Mouse (Mus musculus) spleen, adult 2 months (tissue): ENCODE measurements around the gene Tnfrsf1a.

Source experiments
- CTCF ChIP-seq: fragments of 200-500 bp; IDR thresholded peaks from 2 replicates; pipeline ENCODE4 v1.5.1; 2011; ENCODE audit warnings: mild to moderate bottlenecking, inconsistent platforms; ENCODE audit not compliant: insufficient read depth, insufficient read length, insufficient replicate concordance; ENCODE audit errors: extremely low read depth
- POLR2A ChIP-seq: fragments of 200-500 bp; IDR thresholded peaks from 2 replicates; pipeline ENCODE4 v1.6.1; 2011; ENCODE audit warnings: low read depth, low read length, inconsistent platforms

DNA sequence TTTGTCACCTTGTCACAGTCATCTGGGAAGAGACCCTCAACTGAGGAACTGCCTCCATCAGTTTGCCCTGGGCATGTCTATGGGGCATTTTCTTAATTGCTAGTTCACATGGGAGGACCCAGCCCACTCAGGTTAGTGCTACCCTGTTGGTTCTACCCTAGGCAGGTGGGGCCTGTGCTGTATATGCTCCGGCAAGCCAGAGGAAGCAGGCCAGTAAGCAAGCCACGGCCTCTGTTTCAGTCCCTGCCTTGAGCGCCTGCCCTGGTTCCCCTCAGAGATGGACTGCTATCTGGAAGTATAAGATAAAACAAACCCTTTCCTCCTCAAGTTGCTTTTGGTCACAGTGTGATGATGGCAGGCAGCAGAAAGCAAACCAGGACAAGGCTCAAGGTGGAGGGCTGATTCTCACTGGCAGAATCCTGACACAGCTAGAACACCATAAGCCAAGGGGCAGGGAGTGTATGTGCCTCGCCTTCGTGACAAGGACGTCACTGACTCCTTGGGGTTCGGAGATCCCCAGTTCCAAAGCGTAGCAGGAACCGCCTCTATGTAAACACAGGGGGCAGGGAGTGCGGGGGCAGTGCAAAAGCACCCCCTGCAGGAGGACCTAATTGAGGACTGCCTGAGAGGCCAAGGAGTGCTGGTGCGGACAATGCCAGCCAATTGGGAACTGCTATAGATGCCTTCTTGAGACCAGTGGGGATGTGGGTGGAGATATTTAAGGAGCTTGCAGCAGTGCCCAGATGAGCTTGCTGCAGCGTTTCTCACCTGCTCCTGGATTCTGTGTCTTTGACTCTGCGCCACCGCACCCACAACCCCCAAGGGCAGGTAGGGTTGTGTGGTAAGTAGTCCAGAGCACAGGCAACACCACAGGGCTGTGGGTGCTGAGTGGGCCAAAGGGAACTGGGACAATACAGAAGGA, 56.6 kb downstream of the Tnfrsf1a start:
- TF ChIP-seq CTCF (no peak), POLR2A (no peak)
